Mouse (Mus musculus): ENCODE results near the gene Ppef1. TPM values are rescaled to one million over a fixed set of nuclear protein-coding genes. Genes with fewer than 3 reads are reported as not detected.

The Ppef1 gene
- not detected for polyA plus RNA-seq (2017; shearing (Covaris generic))

DNA sequence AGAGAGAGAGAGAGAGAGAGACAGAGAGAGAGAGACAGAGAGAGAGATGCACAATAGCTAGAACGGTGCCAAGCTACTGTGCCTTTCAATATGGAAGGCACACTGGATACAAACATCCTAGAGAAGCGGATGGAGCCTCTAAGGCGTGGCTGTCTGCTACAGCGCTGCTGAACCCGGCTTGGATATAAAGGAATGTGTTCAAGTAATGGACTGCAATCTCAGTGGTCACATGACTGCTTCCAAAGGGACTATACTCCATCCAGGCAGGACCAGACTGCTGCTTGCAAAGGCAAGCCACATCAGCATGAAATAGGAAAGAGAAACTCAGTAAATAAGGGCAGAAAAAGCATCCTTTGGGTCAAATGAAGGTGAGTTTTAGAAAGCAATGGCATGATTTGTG, at the start of gene Ppef1:
Gene Ppef1 (minus strand): TSS at position 116 of the 400 bp plus-strand sequence.

DNA sequence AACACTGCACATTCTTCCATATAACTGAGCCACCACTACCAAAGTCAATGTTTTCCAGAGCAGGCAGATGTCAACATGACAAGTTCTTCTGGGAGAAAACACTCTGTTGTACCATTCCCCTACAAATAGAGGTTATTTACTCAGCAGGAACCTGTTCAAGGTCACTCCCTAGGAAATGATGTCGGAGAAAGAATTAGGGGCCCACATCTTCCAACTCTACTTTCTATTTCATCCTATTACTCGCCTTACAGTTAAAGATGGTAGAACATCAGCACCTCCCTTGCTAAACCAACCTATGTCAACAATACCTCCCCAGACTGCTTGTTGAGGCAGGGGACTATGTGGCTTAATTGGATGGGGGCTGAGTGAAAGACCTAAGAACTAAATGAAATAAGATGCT, 32.1 kb upstream of the Ppef1 start, which contains the start of gene Rs1:
Gene Rs1 (plus strand): TSS at position 301 of the 400 bp plus-strand sequence.

Other genes with a start within 250 kb of the Ppef1 start
- gene Phka2, start 233.6 kb downstream of the Ppef1 start, polyA plus RNA-seq (2017; shearing (Covaris generic)): 16.3 TPM
- not detected for gene Rs1, start 32.2 kb upstream of the Ppef1 start, polyA plus RNA-seq (2017; shearing (Covaris generic))
- gene Gja6, start 171.3 kb upstream of the Ppef1 start, polyA plus RNA-seq (2017; shearing (Covaris generic)): not detected

Data from activated CD4-positive, CD25-positive, alpha-beta regulatory T cell, adult 9 weeks (primary cell).